Mouse (Mus musculus): ENCODE measurements at regions not wholly inside any gene's neighbourhood (a gene's known extent, or its start where the extent isn't known, plus 50 kb on each side); places are given as distances from the start of the nearest gene placed in this dataset.

DNA sequence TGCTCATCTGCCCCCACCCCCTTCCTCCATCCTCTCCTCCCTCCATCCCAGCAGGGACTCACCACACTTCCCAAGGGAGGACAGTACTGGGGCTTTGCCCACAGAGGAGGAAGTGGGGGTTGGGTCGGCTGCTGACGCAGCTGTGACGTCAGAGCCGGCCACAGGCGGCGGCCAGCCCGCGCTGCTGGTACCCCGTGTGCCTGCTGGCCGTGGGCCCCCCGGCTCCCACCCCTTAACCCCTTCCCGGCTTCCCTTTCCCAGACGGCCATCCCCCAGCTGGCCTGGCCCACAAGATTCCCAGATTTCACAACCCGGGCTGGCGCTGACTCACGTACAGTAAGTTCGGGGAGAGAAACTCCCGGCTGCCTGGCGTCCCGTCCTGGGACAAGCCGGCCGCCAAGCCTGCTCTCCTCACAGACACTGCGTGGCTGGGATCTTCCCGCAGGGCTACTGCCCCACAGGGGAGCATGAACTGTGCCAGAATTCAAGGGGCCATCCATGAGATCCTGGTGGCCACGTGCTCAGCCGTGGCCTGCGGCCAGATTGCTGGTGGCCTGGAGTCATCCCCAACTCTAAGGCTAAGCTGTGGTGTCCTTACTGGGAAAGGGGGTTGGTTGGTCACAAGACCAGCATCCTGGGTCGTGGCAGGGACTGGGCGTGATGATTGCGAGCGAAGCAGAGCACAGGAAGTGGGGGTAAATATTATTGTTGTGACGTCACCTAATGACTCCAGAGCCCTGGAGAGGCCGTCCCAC lies 87.9 kb upstream of the Tmem189 start:
- Histone ChIP-seq H3K4me1 (replicated peaks) (peaks cover 59% of the 10 kb centered on the region), H3K4me2 (peak overlapping the region; percentile 90), H3K4me3 (replicated peaks) (peak overlapping the region; percentile 59), H3K9me3 (replicated peaks) (no peaks in the 10 kb centered on the region), H3K27ac (peak overlapping the region; percentile 84), H3K9ac (peak overlapping the region; percentile 71), H3K27me3 (no peaks in the 10 kb centered on the region), H3K36me3 (no peaks in the 10 kb centered on the region)
- 1% methylated on average over 33 of the region's 33 CpGs for WGBS (ENCODE audit: insufficient replicate concordance)
- peak; percentile 64 for ATAC-seq (ENCODE audit: low read depth)
- DNase-seq: peak; percentile 45

DNA sequence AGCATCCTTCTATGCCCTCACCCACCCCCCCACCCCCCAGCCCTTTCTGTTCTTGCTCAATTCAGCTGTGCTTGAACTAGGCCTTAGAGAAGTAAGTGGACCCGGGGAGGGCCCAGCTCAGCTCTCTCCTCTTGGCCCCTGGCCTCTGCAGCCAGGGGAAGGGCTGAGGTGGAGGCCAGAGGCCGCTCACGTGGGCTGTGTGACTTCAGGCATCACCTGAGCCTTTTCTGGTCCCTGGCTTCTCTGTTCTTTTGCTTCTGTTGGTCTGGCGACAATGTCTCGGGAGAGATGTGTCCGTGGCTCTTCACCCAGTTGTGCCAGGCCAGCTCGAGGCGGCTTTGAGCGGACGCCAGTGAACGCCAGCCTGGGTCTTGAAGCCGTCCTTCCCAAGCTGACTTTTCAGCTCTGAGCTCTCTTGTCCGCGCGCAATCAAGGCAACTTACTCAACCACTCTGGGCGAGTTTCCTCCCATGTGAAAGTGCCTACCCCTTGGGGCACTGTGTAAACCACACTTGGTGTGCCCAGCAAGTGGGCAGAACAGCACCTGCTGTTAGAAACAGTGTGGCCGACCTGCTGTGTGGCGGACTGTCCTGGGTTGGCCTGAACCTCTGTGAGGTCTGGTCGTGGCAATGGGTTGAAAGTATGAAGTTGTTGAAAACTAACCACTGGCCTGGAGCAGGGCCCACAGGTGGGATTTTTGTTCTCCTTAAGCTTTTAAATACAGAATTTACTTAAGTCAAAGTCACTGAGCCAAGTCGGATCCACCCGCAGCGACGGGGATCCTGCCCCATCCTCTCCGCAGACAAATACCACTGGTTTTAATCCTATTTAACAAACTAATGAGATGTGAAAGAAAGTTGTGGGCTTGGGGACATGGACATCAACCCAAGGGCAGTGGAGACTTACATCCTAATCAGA lies 86.9 kb upstream of the Tmem189 start:
- no peak overlapping the region for H3K9ac ChIP-seq
- H3K4me1 ChIP-seq (replicated peaks): peaks cover 49% of the 10 kb centered on the region
- H3K27me3 ChIP-seq: no peaks in the 10 kb centered on the region
- peak overlapping the region; percentile 90 for H3K4me2 ChIP-seq
- no peaks in the 10 kb centered on the region for H3K36me3 ChIP-seq
- H3K27ac ChIP-seq: peak overlapping the region; percentile 13; the same call in 1 of the 2 replicates
- DNase-seq (no peak), ATAC-seq (ENCODE audit: low read depth) (no peak)
- no peaks in the 10 kb centered on the region for H3K9me3 ChIP-seq (replicated peaks)
- 77% methylated on average over 24 of the region's 24 CpGs for WGBS (ENCODE audit: insufficient replicate concordance)
- H3K4me3 ChIP-seq (replicated peaks): peak overlapping the region; percentile 59; the same call in 1 of the 2 replicates

DNA sequence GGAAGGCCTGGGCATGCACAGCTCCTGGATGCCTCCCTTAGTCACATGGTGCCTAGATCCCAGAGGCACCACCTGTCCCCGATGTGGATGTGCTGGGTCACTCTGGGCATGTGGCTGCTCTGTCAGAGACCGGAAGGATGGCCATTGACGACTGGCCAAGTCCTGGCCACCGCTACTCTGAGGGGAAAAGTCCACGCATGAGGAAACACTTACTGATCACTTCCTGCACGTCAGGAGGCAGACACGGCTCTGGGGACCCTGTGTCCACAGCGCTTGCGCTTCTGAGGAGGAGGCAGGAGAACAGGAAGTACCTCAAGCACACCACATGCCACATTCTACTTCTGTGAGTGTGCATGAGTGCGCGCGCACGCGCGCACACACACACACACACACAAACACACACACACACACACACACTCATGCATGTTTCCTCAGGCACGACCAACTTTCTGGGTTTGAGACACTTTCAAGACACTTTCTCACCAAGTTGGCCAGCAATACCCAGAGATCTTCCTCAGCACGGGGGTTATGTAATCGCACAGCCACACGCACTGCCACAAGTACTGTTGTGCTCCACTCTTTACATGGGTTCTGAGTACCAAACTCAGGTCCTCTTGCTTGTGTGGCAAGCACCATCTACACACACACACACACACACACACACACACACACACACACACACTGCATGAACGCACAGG lies 85.7 kb upstream of the Tmem189 start:
- H3K9ac ChIP-seq: no peak overlapping the region
- 42% methylated on average over 20 of the region's 20 CpGs for WGBS (ENCODE audit: insufficient replicate concordance)
- peaks cover 44% of the 10 kb centered on the region for H3K4me1 ChIP-seq (replicated peaks)
- H3K9me3 ChIP-seq (replicated peaks): no peaks in the 10 kb centered on the region
- H3K27me3 ChIP-seq: no peaks in the 10 kb centered on the region
- DNase-seq: no peak
- peak overlapping the region; percentile 39; the same call in 1 of the 2 replicates for H3K27ac ChIP-seq
- H3K4me2 ChIP-seq: peak overlapping the region; percentile 28; the same call in 1 of the 2 replicates
- H3K36me3 ChIP-seq: no peaks in the 10 kb centered on the region
- H3K4me3 ChIP-seq (replicated peaks): no peak overlapping the region
- peak; percentile 15; the same call in 1 of the 2 replicates for ATAC-seq (ENCODE audit: low read depth)

DNA sequence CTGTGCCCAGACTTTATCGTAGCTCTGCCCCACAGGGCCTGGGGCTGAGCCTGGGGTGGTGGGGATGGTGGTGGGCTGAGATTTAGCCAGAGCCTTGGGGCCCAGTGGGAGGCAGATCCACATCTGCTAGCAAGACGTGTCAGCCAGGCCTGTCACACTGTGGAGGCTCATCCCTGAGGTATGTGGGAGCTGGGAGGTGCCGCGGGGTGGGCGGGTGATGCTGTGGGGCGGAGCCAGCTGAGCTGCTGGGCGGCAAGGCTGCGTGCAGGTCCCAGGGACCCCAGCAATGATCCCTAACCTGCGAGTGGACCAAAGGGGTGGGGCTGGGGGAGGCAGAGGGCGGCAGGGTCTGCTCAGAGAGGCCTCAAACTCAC lies 85.2 kb upstream of the Tmem189 start:
- Histone ChIP-seq H3K4me2 (peak overlapping the region; percentile 28; the same call in 1 of the 2 replicates), H3K27ac (no peak overlapping the region), H3K9ac (no peak overlapping the region), H3K27me3 (no peaks in the 10 kb centered on the region), H3K9me3 (replicated peaks) (no peaks in the 10 kb centered on the region), H3K4me1 (replicated peaks) (peaks cover 44% of the 10 kb centered on the region), H3K36me3 (no peaks in the 10 kb centered on the region), H3K4me3 (replicated peaks) (no peak overlapping the region)
- DNase-seq (no peak), ATAC-seq (ENCODE audit: low read depth) (peak; percentile 29; the same call in 1 of the 2 replicates)
- 37% methylated on average over 10 of the region's 10 CpGs for WGBS (ENCODE audit: insufficient replicate concordance)

DNA sequence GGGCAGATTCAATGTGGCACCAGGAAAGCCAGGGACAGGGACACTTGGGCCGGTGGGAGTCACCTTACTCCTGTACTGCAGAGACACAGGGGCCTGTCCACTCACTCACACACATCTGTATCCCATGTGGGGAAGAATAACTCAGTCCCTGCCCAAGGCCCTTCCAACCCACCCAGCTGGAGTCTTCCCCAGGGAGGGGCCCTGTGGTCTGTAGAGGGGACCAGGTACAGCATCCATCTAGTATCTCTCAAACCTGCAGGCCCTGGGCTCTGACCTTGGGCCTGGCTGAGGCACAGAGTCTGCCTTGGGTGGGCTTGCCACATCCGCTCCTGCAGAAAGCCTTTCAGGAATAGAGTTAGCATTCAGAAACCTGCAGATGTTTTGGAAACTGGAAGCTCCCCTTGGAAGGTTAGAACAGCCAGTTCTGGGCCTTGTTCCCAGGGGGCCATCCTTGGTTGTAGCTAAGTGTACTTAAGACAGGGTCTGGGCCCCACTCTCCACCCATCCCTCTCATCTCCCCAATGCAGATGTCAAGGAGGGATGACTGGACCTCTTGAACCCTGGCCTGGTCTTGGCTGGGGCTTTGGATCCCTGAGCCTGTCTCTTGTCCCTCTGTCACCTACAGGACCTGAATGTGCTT lies 84.7 kb upstream of the Tmem189 start:
- ATAC-seq (ENCODE audit: low read depth): no peak
- DNase-seq: no peak
- no peaks in the 10 kb centered on the region for H3K27me3 ChIP-seq
- no peaks in the 10 kb centered on the region for H3K36me3 ChIP-seq
- H3K9ac ChIP-seq: no peak overlapping the region
- no peak overlapping the region for H3K27ac ChIP-seq
- peaks cover 44% of the 10 kb centered on the region for H3K4me1 ChIP-seq (replicated peaks)
- H3K9me3 ChIP-seq (replicated peaks): no peaks in the 10 kb centered on the region
- H3K4me3 ChIP-seq (replicated peaks): no peak overlapping the region
- H3K4me2 ChIP-seq: no peak overlapping the region
- 59% methylated on average over 2 of the region's 2 CpGs for WGBS (ENCODE audit: insufficient replicate concordance)

DNA sequence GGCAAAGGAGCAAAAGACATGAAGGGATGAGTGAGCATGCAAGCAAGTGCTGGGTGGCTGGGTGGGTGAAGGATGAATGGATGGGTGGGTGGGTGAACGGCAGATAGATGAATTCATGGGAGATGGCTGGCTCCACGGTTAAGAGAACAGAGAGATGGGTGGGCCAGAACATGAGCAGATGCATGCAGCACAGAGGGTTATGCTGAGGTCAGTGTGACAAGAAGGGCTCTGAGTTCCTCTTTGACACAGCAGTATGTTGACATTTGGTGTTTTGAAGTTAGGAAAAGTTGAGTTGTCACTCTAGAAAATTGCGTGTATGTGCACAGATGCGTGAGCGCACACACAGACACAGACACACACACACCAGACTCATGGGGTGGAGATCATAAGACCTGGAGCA lies 83.2 kb upstream of the Tmem189 start:
- no peaks in the 10 kb centered on the region for H3K27me3 ChIP-seq
- no peak overlapping the region for H3K4me2 ChIP-seq
- no peak overlapping the region for H3K4me3 ChIP-seq (replicated peaks)
- DNase-seq (no peak), ATAC-seq (ENCODE audit: low read depth) (no peak)
- H3K4me1 ChIP-seq (replicated peaks): peaks cover 30% of the 10 kb centered on the region
- H3K36me3 ChIP-seq: no peaks in the 10 kb centered on the region
- 78% methylated on average over 5 of the region's 5 CpGs for WGBS (ENCODE audit: insufficient replicate concordance)
- no peaks in the 10 kb centered on the region for H3K9me3 ChIP-seq (replicated peaks)
- H3K9ac ChIP-seq: no peak overlapping the region
- no peak overlapping the region for H3K27ac ChIP-seq

DNA sequence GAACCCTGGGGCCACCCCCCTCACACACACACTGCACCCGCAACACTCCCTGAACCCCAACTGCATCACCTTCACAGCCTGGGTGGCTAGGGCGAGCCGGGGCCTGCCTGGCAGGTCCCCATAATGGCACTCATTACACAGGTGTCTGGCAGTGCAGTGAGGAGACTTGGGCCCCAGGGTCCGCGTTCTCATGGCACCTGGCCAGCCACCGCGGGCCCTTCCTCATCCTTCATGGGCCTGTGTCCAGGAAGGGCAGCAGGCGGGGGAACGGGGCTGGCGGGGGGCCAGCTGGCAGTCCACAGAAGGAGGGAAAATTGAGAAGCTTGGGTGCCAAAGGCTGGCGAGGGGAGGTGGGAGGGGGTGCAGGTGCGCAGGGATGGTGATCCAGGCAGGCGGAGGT lies 78.3 kb upstream of the Tmem189 start:
- 85% methylated on average over 13 of the region's 13 CpGs for WGBS (ENCODE audit: insufficient replicate concordance)

DNA sequence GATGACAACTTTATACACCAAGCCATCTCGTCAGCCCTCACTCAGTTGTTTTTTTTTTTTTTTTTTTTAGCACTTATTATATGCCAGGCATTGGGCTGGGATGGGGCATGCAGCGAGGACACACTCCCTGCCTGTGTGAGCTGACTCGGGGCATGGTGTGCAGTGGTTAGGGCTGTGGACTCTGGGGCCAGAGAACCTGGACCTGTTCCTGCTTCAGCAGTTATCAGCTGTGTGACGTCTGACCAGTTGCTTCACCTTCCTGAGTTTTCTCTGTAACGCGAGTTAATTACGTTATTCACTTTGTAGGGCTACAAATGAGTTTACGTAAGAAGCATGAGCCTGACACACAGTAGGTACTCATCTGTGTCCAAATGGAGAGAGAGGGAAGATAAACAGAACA lies 77.7 kb upstream of the Tmem189 start:
- no peaks in the 10 kb centered on the region for H3K36me3 ChIP-seq
- H3K9me3 ChIP-seq (replicated peaks): no peaks in the 10 kb centered on the region
- H3K4me3 ChIP-seq (replicated peaks): no peak overlapping the region
- DNase-seq: no peak
- H3K27ac ChIP-seq: no peak overlapping the region
- H3K9ac ChIP-seq: no peak overlapping the region
- no peaks in the 10 kb centered on the region for H3K27me3 ChIP-seq
- 73% methylated on average over 8 of the region's 8 CpGs for WGBS (ENCODE audit: insufficient replicate concordance)
- no peak for ATAC-seq (ENCODE audit: low read depth)
- peaks cover 30% of the 10 kb centered on the region for H3K4me1 ChIP-seq (replicated peaks)
- no peak overlapping the region for H3K4me2 ChIP-seq

More for the DNA sequence above, 78.3 kb upstream of the Tmem189 start:
- Histone ChIP-seq H3K4me2 (no peak overlapping the region), H3K9ac (no peak overlapping the region), H3K9me3 (replicated peaks) (no peaks in the 10 kb centered on the region), H3K27ac (no peak overlapping the region), H3K36me3 (no peaks in the 10 kb centered on the region), H3K4me1 (replicated peaks) (peaks cover 28% of the 10 kb centered on the region), H3K4me3 (replicated peaks) (no peak overlapping the region), H3K27me3 (no peaks in the 10 kb centered on the region)
- DNase-seq: no peak
- ATAC-seq (ENCODE audit: low read depth): no peak

DNA sequence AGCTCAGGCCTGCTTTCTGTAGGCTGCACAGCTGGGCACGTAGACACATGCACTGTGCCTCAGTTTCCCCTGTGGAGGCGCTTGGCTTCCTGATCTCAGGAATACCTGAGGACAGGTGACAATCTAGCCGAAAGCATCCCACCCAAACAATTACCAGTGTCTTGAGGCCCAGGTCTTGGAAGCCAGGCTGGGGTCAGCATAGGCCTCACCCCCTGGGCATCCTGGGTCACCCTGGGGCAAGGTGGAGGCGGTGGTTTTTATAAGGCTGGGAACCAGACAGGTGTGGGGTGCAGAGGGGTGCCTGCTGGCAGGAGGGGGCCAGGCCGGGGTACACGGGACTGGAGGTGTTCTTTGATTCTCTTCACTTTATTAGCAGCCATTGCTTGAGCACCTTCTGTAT lies 76.2 kb upstream of the Tmem189 start:
- peak overlapping the region; percentile 71; the same call in 1 of the 2 replicates for H3K27ac ChIP-seq
- DNase-seq (no peak), ATAC-seq (ENCODE audit: low read depth) (no peak)
- H3K36me3 ChIP-seq: no peaks in the 10 kb centered on the region
- H3K4me1 ChIP-seq (replicated peaks): peaks cover 37% of the 10 kb centered on the region
- H3K9ac ChIP-seq: 0 out of 2 replicates have a peak overlapping the region, but pooled peaks have one; percentile 62
- no peak overlapping the region for H3K4me3 ChIP-seq (replicated peaks)
- 78% methylated on average over 6 of the region's 6 CpGs for WGBS (ENCODE audit: insufficient replicate concordance)
- no peaks in the 10 kb centered on the region for H3K9me3 ChIP-seq (replicated peaks)
- no peak overlapping the region for H3K4me2 ChIP-seq
- no peaks in the 10 kb centered on the region for H3K27me3 ChIP-seq

DNA sequence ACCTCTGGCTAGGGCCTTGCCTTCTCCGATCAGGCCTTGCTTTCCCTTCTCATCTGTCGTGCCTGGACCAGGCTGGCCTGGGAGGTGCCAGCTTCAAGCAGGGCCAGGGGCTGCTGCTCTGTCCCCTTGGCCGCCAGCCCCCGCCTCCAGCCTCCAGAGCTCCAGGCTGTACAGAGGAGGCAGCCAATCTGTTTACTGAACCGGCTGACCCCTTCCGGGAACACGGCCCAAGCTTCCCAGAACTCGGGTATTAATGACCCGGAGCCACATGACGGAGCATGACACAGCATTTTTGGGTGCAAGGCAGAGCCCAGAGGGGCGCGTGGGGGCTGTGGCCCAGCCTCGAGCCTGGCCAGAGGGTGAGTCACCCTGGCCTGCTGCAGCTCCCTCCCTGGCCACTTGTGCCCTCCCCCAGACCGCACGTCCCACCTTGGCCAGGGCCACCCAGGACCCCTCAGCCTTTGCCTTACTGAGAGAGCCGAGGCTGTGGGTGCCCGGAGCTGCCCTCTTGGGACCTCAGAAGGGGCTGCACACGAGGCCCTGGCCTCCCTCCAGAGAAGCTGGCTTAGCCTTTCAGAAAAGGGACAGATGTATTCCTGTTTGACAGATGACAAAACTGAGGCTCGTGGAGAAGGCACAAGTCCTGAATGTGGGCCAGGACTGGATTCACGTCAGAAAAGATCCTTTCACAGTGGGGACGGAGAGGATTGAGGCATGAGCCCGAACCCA lies 75.6 kb upstream of the Tmem189 start:
- DNase-seq (peak; percentile 91), ATAC-seq (ENCODE audit: low read depth) (peak; percentile 84)
- H3K4me2 ChIP-seq: peak overlapping the region; percentile 57
- H3K4me3 ChIP-seq (replicated peaks): peak overlapping the region; percentile 18; the same call in 1 of the 2 replicates
- WGBS (ENCODE audit: insufficient replicate concordance): 25% methylated on average over 22 of the region's 22 CpGs
- no peaks in the 10 kb centered on the region for H3K36me3 ChIP-seq
- H3K4me1 ChIP-seq (replicated peaks): peaks cover 43% of the 10 kb centered on the region
- peak overlapping the region; percentile 71 for H3K27ac ChIP-seq
- H3K9ac ChIP-seq: peak overlapping the region; percentile 62
- H3K27me3 ChIP-seq: no peaks in the 10 kb centered on the region
- no peaks in the 10 kb centered on the region for H3K9me3 ChIP-seq (replicated peaks)
